Mouse (Mus musculus) CD8-positive naive resting alpha-beta T cell, adult 2 months (primary cell): ENCODE data around the gene Rexo1.

Experiments used
- DNase-seq, 2 experiments: peaks; one replicate each; pipeline ENCODE4 v3.0.0; 2022; ENCODE audit warnings: low read depth in 2 of 2, low spot score in 2 of 2

Rexo1 gene

DNA sequence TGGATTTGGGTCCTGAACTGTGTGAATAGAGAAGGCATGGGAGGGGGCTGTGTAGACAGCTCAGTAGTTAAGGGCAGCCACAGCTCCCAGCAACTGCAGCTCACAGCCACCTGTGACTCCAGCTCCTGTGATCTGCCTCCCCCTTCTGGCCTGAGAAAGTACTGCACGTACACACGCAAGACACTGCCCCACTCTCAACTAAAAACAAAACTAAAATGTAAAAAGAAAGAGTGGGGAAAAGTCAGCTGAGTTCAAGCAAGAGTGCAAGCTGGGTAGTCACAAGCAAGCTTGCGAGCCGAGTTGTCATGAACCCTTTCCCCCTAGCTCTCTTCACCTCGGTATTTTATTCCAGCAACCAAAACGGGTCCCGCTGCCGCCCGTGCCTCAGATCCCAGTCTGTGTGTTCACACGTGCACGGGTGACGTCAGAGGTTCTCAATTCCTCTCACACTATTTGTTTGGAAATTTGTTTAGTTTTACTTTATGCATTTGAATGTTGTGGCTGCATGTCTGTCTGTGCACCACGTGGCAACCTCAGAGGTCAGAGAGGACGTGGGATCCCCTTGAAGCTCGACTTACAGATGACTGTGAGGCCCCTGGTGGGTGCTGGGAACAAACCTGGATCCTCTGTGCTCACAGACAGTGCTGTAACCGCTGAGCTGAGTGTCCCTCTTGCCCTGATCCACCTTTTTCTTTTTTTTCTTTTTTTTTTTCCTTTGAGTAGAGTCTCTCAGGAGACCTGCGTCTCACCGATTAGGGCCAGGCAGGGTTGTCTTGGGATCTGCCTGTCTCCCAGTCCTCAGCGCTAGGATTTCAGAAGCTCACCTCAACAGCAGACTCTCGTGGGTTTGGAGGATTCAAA lies 51.7 kb downstream of the Rexo1 start:
- peak; percentile 79 to 91 for DNase-seq

DNA sequence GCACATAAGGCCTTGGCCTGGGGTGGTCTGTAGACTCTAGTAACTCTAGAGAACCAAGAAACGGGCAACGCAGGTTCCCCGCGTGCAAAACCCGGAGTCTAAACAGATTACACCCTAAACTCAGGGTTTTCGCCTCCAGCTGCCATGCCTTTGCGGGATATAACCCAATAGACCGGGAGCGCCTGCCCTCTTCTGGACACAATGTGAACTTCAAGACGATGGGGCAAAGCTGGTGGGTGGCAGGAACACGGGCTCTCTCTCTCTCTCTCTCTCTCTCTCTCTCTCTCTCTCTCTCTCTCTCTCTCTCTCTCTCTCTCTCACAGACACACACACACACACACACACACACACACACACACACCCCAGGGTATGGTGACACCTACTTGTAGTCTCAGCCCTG lies 55.1 kb downstream of the Rexo1 start:
- peak; percentile 54 to 71 for DNase-seq

DNA sequence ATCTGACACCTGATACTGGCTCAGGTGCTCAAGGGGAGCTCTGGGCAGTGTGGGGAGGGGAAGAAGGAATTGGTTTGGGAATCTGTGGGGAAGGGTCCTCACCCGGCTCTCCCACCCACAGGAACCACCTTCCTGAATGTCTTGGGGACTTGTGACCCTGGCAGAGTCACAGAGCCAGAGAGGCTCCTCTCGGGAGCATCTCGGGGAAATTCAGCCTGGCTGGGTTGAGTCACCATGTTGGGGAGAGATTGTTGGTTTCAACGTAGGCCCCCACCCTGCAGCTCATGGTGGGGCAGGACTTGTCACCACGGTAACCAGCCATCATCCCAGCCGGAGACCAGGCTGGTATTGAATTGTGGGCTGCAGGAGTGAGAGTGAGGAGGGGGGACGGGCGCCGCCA lies 56.6 kb downstream of the Rexo1 start:
- no peak for DNase-seq

DNA sequence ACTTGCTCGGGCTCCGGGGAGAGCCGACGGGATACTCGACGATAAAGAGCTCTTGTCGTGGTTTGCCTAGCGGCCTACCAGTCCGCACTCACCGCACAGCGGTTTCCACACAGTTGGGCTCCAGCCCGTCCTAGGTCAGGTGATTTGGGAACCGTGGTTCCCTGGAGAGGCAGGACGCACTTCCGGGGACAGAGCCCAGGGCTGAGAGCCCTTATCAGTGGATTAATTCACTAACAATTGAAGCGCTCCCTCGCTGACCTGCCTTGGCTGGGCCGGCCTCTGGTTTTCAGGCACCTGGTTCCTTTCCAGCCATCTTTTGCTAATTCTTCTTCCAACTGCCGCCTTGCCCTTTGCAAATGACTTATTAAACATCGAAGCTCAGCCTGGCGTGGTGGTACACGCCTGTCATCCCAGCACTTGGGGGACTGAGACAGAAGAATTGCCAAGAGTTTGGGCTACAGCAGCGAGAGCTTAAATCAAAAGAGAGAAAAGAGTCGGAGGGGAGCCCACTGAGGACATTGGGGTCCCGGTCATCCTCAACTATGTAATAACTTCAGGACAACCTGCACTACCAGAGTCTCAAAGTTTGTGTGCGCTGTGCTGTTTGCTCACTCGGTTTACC lies 57.6 kb downstream of the Rexo1 start:
- no peak for DNase-seq

DNA sequence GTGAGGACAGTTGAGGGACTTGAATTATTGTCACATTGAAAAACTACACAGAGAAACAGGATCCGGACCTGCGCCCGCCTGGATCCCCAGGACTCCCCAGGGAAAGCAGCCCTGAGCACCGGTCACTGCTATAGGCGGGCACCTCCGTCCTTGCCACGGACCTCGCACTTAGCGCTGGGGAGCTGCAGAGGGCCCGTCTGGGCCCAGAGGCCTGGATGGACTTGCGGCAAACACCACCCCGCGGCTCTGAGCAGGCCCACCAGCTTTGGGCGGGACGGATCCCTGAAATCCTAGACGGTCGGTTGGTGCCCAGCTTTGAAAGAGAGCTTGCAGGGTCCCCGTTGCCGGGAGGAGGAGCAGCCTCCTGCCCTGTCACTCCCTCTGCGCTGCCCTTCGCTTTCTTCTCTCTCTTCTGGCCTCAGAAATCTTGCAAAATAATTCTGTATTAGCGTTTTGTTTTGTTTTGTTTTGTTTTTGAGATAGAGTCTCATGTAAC lies 58.5 kb downstream of the Rexo1 start:
- DNase-seq = no peak

DNA sequence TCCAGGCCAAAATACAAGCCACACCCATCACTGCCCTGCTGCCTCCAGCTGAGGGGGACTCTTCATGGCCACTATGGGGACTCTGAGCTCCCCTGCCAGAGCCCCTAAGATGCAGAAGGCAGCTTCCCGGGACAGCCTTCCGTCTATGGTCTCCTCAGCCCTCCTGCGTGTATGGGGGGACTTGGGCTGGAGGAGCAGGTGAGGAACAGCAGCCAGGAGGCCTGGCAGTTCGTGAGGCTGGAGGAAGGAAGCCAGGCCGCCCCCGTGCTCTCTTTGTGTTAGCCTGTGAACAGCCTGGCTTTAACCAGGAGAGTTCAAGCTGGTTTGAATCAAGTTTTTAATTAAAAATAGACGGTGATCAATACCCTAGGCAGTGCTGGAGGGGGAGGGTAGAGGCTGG lies 59.1 kb downstream of the Rexo1 start:
- no peak for DNase-seq

DNA sequence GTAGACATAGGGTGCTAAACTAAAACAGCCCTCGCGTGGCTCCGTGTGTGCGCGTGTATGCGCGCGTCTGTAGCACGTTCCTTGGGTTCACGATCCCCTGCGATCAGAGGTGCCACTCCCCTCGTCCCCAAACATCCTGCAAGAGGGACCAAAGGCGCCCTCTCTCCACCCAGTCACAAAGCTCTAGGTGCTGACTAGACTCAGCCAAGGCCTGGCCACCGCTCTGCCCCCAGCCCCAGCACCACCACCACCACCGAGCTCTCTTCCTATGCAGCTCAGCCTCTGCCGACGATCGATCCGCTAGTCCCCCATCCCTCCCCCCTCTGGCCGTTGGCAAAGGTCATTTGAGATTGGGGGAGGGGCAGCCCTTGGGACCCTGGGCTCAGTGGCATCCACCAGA lies 64.9 kb downstream of the Rexo1 start:
- DNase-seq = no peak

DNA sequence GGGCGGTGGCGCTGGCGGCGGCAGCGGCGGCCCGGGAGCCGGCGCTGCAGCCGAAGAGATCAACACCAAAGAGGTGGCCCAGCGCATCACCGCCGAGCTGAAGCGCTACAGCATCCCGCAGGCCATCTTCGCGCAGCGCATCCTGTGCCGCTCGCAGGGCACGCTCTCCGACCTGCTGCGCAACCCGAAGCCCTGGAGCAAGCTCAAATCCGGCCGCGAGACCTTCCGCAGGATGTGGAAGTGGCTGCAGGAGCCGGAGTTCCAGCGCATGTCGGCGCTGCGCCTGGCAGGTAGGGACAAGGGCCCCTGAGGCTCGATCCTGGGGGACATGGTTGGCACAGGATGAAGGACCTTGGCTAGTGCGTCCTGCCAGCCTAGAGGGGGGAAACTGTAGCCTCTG lies 65.5 kb downstream of the Rexo1 start:
- no peak for DNase-seq

DNA sequence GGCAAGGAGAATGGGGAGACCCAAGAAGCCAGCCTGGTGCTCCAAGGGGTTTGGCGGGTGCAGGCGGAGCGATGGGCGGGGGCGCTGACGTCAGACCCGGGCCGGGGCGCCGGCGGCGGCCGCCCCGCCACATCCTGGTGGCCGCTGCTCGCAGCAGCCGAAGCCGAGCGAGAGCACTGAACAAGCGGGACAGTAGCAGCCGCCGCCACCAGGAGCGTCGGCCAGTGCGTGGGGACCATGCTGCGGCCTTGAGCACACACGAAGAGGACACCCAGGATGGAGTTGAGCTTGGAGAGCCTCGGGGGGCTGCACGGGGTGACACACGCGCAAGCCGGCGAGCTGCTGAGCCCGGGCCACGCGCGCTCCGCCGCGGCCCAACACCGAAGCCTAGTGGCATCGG lies 66.6 kb downstream of the Rexo1 start, which contains the start of gene Onecut3:
Gene Onecut3, plus strand, starts transcription at position 104 of the 400 bp plus-strand sequence.
- peak; percentile 21 to 43 for DNase-seq
